Mouse (Mus musculus) neutrophil, adult 59 days (primary cell): ENCODE results near the gene Tctn1. TPM values are rescaled to one million over a fixed set of nuclear protein-coding genes. Genes with fewer than 3 reads are reported as not detected.

Experiments
- total RNA-seq, 2 experiments: library from RNA; stranded (reverse); gene quantifications; 1 replicate in 1 of 2; 2 replicates in 1 of 2; pipeline ENCODE4 v1.2.4; 2023

Gene Tctn1
- 1 to 10 TPM; 7.6 to 8.4 TPM for total RNA-seq

DNA sequence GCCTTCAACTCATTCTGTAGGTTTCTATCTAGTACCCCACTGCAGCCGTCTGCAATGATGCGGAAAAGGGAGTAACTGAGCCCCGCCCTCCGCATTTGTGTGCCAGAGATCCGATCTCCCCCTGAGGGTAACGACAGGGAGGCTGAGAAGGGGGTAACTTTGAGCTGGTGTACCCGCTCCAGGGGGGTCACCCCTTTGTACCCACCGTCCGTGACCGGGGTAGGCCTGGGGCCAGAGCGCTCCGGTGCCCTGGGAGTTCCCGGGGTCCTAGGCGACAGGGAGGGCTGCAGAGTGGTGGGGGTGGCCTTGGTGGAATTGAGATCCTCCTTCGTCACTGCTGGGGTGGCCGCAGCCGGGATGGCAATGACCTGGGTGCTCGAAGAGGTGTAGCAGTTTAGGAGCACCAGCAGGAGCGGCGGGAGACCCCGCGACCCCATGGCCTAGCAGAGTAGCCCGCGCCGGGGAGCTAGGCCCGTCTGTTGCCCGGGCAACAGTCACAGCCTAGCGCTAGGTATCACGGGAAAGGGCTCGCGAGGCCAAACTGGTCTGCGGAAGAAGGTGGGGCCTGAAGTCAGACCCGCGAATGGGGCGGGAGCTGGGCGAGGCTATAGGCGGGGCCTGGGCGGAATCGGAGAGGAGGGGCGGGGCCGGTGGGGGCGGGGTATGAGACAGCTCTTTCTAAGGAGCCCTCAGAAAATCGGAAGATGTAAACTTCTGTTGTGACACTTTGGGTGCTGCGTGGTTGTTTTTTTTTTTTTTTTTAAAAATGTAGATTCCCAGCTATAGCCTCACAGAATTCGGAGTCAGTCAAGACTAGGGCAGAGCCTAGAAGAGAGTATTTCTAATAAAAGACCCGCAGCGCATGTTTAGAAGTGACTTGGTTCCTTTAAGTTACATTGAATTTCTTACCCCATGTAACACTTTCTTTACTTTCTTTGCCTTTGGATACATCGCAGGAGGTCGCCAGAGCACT, at the start of gene Tctn1:
Gene Tctn1 (minus strand): TSS at position 528 of the 973 bp plus-strand sequence.

DNA sequence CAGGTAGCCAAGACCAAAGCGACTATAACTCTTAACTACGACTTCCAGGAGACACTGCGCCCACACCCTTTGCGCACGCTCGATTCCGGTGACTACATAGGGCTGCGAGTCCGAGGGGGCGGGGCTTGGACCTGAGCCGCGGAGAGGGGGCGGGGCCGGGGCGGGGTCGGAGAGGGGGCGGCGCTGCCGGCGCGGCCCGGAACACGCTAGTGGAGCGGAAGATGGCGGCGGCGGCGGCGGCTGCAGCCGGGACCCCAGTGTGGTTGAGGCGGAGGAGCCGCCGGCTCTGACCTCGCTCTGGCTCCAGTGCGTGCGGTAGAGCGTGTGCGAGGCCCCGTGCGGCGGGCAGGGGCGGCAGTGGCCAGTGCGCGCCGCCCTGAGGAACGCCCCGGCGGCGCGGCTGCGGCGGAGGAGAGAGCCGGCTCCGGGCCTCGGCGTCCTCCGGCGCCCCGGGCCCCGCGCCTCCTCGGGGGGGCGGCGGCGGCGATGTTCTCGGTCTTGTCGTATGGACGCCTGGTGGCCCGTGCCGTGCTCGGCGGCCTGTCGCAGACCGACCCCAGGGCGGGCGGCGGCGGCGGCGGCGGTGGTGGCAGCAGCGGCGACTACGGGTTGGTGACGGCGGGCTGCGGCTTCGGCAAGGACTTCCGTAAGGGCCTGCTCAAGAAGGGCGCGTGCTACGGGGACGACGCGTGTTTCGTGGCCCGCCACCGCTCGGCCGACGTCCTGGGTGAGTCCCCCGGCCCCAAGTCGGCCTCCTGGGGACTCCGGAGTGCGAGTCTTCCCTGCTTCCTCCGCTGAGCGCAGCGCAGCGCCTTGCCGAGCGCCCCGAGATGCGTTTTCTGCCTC, 20.1 kb upstream of the Tctn1 start, which contains the start of gene Pptc7:
Gene Pptc7 (plus strand): TSS at position 183 of the 846 bp plus-strand sequence.

DNA sequence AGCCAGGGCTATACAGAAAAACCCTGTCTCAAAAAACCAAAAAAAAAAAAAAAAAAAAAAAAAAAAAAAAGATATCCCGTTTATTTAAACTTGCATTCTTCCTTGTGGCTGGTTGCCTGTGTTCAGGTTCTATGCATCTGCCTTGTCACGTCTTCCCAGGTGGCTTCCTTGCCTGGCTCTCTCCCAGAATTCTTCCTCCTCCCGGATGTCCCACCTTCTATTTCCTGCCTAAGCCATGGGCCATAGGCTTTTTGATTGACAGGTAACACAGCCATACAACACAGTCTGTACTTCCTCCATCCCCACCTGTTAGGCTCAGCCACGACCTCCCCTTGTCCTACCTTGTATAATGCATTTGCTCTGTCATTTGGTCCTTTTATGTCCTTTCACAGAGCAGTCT, 57.8 kb downstream of the Tctn1 start, which contains the start of gene Hvcn1:
Gene Hvcn1 (plus strand): TSS at position 330 of the 400 bp plus-strand sequence.

Other genes with a start within 250 kb of the Tctn1 start
- gene Cux2, start 214.4 kb downstream of the Tctn1 start, total RNA-seq, result under 1 TPM; 0.22 to 0.69 TPM
- 10 to 100 TPM; 10.4 to 11.2 TPM for gene Myl2, start 163.5 kb downstream of the Tctn1 start, total RNA-seq
- 1 to 10 TPM; 7.6 to 10.0 TPM for gene Ccdc63, start 123.6 kb downstream of the Tctn1 start, total RNA-seq
- 100 to 1,000 TPM; 204 to 216 TPM for gene Ppp1cc, start 106.2 kb downstream of the Tctn1 start, total RNA-seq
- 10 to 100 TPM; 98.4 to 98.8 TPM for gene Hvcn1, start 57.7 kb downstream of the Tctn1 start, total RNA-seq
- 10 to 100 TPM; 15.1 to 17.8 TPM for gene Pptc7, start 19.9 kb upstream of the Tctn1 start, total RNA-seq
- gene Rad9b, start 89.8 kb upstream of the Tctn1 start, total RNA-seq, result 1 to 10 TPM in 1 of 2 experiments, under 1 TPM in 1; 0.76 to 1.3 TPM
- gene Vps29, start 89.9 kb upstream of the Tctn1 start, total RNA-seq, result 10 to 100 TPM; 58.4 to 58.7 TPM
- gene Gpn3, start 107.4 kb upstream of the Tctn1 start, total RNA-seq, result 10 to 100 TPM; 13.7 to 14.4 TPM
- gene Fam216a, start 107.9 kb upstream of the Tctn1 start, total RNA-seq, result 1 to 10 TPM; 5.3 to 6.1 TPM
- gene Arpc3, start 127.4 kb upstream of the Tctn1 start, total RNA-seq, result 100 to 1,000 TPM; 654 to 687 TPM
- gene Anapc7, start 157.2 kb upstream of the Tctn1 start, total RNA-seq, result 10 to 100 TPM; 23.6 to 30.6 TPM
- gene Atp2a2, start 237.8 kb upstream of the Tctn1 start, total RNA-seq, result 10 to 100 TPM; 71.2 to 74.0 TPM